Mouse (Mus musculus): Measurements from ENCODE around the gene Emx1. TPM values are rescaled to one million over a fixed set of nuclear protein-coding genes. Genes with fewer than 3 reads are reported as not detected.
A peak's percentile ranks its signal among the peaks of the same experiment; 100 is the strongest.

Emx1 gene
- polyA plus RNA-seq, 1 experiment from 2014 or later, result 2.6 TPM

DNA sequence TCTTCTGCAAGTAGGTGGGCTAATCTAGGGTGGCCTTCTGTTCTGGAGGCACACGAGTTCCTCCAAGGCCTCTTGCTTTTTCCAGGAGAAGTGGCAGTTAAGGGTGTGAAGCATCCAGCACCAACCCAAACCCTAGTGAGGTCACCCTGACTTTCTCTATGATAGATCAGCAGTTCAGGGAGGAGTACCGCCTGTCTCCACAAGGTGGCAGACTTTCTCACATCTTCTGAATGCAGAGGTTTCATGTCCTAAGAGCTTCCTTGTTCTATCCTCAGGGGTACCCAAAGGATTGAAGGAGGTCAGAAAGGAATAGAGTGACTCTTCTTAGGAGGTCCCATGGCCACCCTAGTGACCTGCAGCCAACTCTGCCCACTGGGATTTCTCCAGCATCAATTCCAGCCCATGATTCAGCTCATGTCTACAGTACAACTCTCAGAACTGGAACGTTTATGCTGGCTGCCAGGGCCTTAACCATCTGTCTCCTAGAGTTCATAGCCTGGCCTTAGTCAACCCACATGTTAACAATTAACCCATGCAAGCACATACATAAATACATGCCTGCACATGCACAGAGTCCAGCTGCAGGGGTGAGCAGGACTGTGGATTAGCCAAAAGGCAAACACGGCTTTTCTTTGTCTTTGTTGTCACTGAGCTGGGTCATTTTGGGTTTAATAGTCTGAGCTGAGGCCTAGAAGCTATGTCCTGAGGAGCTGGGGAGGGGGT is 26.9 kb upstream of the Emx1 start:
- WGBS, result 38% methylated on average over 4 of the region's 4 CpGs
- peaks cover 5% of the 10 kb centered on the region; the same call in 1 of the 2 replicates for H3K27me3 ChIP-seq (replicated peaks; ENCODE audit: low read depth, poor library complexity, severe bottlenecking)
- peaks cover 9% of the 10 kb centered on the region; the same call in 1 of the 2 replicates for H3K4me1 ChIP-seq
- H3K9me3 ChIP-seq, result no peaks in the 10 kb centered on the region
- no peak overlapping the region for H3K27ac ChIP-seq (replicated peaks)
- DNase-seq (ENCODE audit: low spot score), result peak; percentile 83
- H3K36me3 ChIP-seq (replicated peaks), result no peaks in the 10 kb centered on the region
- no peak overlapping the region for H3K4me3 ChIP-seq

GRCm38 (mm10) chr6:85165440-85165921 is 21.8 kb upstream of the Emx1 start:
- no peak for DNase-seq (ENCODE audit: low spot score)
- Histone ChIP-seq H3K9me3 (no peaks in the 10 kb centered on the region), H3K4me1 (peaks cover 10% of the 10 kb centered on the region), H3K4me3 (no peak overlapping the region), H3K27ac (replicated peaks) (no peak overlapping the region), H3K27me3 (replicated peaks; ENCODE audit: low read depth, poor library complexity, severe bottlenecking) (peaks cover 14% of the 10 kb centered on the region), H3K36me3 (replicated peaks) (no peaks in the 10 kb centered on the region)
- WGBS, result 39% methylated on average over 11 of the region's 11 CpGs

DNA sequence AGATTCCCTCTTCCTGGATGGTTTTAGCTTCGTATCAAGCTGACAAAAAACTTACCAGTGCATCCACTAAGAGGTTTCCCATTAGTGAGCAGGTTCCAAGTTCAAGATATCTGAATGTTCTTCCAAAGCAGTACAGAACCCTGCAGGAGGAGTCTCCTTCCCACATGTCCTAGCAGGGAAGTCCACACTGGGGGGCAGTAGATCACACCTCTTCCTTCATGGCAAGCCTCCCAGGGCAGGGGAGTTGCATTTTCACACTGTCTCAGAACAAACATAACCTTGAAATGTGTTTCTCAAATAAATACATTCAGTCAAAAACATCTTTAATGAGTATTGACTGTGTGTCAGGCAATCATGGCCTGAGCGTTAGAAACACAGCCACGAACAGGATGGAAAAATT is 7.7 kb upstream of the Emx1 start:
- no peak for DNase-seq (ENCODE audit: low spot score)
- no peak overlapping the region for H3K27ac ChIP-seq (replicated peaks)
- 77% methylated on average over 3 of the region's 3 CpGs for WGBS
- no peaks in the 10 kb centered on the region for H3K4me1 ChIP-seq
- H3K36me3 ChIP-seq (replicated peaks), result no peaks in the 10 kb centered on the region
- H3K27me3 ChIP-seq (replicated peaks; ENCODE audit: low read depth, poor library complexity, severe bottlenecking), result peaks cover 39% of the 10 kb centered on the region
- H3K9me3 ChIP-seq, result no peaks in the 10 kb centered on the region
- no peak overlapping the region for H3K4me3 ChIP-seq

GRCm38 (mm10) chr6:85180036-85180435 is 7.2 kb upstream of the Emx1 start:
- no peaks in the 10 kb centered on the region for H3K9me3 ChIP-seq
- no peaks in the 10 kb centered on the region for H3K4me1 ChIP-seq
- H3K27ac ChIP-seq (replicated peaks), result no peak overlapping the region
- no peak for DNase-seq (ENCODE audit: low spot score)
- 72% methylated on average over 2 of the region's 2 CpGs for WGBS
- no peak overlapping the region for H3K4me3 ChIP-seq
- no peaks in the 10 kb centered on the region for H3K36me3 ChIP-seq (replicated peaks)
- peaks cover 43% of the 10 kb centered on the region for H3K27me3 ChIP-seq (replicated peaks; ENCODE audit: low read depth, poor library complexity, severe bottlenecking)

DNA sequence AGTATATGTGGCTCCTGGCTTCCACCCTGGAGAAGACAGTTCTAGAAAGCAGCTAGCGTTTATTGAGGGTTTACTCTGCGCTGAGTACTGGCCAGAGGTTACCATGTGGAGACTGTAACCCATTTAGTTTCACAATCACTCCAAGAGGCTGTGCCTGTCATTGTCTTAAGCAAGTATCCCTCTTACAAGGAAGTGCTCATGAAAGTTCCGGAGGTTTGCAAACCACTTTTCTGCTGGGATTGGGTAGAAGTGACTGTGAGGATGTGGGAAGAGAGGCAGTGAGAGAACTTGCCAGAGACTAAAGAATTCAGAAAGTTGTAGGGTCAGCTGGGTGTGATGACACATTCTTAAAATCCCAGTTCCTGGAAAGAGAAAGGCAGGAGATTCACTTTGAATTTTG is 3.3 kb upstream of the Emx1 start:
- Histone ChIP-seq H3K27me3 (replicated peaks; ENCODE audit: low read depth, poor library complexity, severe bottlenecking) (peaks cover 80% of the 10 kb centered on the region), H3K4me1 (peaks cover 32% of the 10 kb centered on the region), H3K9me3 (no peaks in the 10 kb centered on the region), H3K36me3 (replicated peaks) (no peaks in the 10 kb centered on the region), H3K4me3 (no peak overlapping the region), H3K27ac (replicated peaks) (no peak overlapping the region)
- DNase-seq (ENCODE audit: low spot score), result no peak
- 65% methylated on average over 3 of the region's 3 CpGs for WGBS

DNA sequence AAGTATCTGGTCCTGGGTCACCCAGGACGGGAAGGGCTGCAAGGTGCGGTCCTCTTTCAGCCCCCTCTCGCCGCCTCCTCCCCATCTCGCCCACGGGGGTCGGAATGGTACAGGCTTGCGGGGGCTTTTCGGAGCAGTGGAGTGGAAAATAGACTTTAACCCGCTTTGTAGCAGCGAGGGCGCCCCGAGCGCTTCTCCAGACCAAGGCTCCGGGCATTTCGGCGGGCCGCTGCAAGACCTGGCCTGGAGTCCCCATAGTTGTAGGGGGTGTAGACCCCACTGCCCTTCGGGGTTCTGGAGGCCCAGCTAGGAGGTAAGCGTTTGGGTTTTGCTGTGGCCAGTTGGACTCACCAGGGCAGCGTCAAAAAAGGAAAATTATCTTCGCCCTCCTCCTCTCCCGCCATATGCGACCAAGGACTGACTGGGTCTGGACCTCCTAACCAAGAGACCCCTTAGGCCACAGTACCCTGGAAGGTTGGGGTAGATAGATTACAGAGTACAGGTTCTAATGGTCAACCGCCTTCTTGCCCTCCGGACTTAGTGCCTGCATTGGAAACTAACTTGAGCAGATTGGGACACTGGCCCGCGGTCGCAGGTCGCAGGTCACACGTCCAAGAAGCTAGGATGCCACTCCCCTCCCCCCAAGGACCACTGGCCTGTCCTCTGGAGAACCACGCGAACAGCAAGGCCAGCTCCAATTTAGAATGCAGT is 1.1 kb upstream of the Emx1 start:
- Histone ChIP-seq H3K4me1 (peaks cover 49% of the 10 kb centered on the region), H3K27me3 (replicated peaks; ENCODE audit: low read depth, poor library complexity, severe bottlenecking) (peaks cover 94% of the 10 kb centered on the region), H3K4me3 (peak overlapping the region; percentile 56), H3K36me3 (replicated peaks) (no peaks in the 10 kb centered on the region), H3K9me3 (no peaks in the 10 kb centered on the region), H3K27ac (replicated peaks) (0 out of 2 replicates have a peak overlapping the region, but pooled peaks have one; percentile 14)
- under 1% methylated on average over 33 of the region's 33 CpGs for WGBS
- DNase-seq (ENCODE audit: low spot score), result peak; percentile 66

- WGBS, result 1% methylated on average over 15 of the region's 15 CpGs
- Histone ChIP-seq H3K4me3 (peak overlapping the region; percentile 56), H3K36me3 (replicated peaks) (no peaks in the 10 kb centered on the region), H3K4me1 (peaks cover 49% of the 10 kb centered on the region), H3K27ac (replicated peaks) (no peak overlapping the region), H3K9me3 (no peaks in the 10 kb centered on the region), H3K27me3 (replicated peaks; ENCODE audit: low read depth, poor library complexity, severe bottlenecking) (peaks cover 94% of the 10 kb centered on the region)
- peak; percentile 47 for DNase-seq (ENCODE audit: low spot score)
Measured at GRCm38 (mm10) chr6:85186744-85187059, 536 bp upstream of the Emx1 start.

- under 1% methylated on average over 39 of the region's 39 CpGs for WGBS
- Histone ChIP-seq H3K27me3 (replicated peaks; ENCODE audit: low read depth, poor library complexity, severe bottlenecking) (peaks cover 100% of the 10 kb centered on the region), H3K27ac (replicated peaks) (peak overlapping the region; percentile 65), H3K4me1 (peaks cover 50% of the 10 kb centered on the region), H3K36me3 (replicated peaks) (no peaks in the 10 kb centered on the region), H3K9me3 (no peaks in the 10 kb centered on the region), H3K4me3 (peak overlapping the region; percentile 56)
- peak; percentile 55 for DNase-seq (ENCODE audit: low spot score)
Measured at GRCm38 (mm10) chr6:85188256-85189110, 1.2 kb downstream of the Emx1 start.

GRCm38 (mm10) chr6:85189361-85189760 is 2.1 kb downstream of the Emx1 start:
- 5% methylated on average over 14 of the region's 14 CpGs for WGBS
- H3K27ac ChIP-seq (replicated peaks), result no peak overlapping the region
- H3K4me3 ChIP-seq, result peak overlapping the region; percentile 56
- peaks cover 100% of the 10 kb centered on the region for H3K27me3 ChIP-seq (replicated peaks; ENCODE audit: low read depth, poor library complexity, severe bottlenecking)
- peaks cover 59% of the 10 kb centered on the region for H3K4me1 ChIP-seq
- H3K36me3 ChIP-seq (replicated peaks), result no peaks in the 10 kb centered on the region
- no peaks in the 10 kb centered on the region for H3K9me3 ChIP-seq
- DNase-seq (ENCODE audit: low spot score), result no peak

- peak; percentile 77 for DNase-seq (ENCODE audit: low spot score)
- Histone ChIP-seq H3K27me3 (replicated peaks; ENCODE audit: low read depth, poor library complexity, severe bottlenecking) (peaks cover 100% of the 10 kb centered on the region), H3K4me3 (peak overlapping the region; percentile 56), H3K27ac (replicated peaks) (no peak overlapping the region), H3K36me3 (replicated peaks) (no peaks in the 10 kb centered on the region), H3K9me3 (no peaks in the 10 kb centered on the region), H3K4me1 (peaks cover 61% of the 10 kb centered on the region)
- under 1% methylated on average over 52 of the region's 52 CpGs for WGBS
Measured at GRCm38 (mm10) chr6:85189911-85190591, 2.8 kb downstream of the Emx1 start.

DNA sequence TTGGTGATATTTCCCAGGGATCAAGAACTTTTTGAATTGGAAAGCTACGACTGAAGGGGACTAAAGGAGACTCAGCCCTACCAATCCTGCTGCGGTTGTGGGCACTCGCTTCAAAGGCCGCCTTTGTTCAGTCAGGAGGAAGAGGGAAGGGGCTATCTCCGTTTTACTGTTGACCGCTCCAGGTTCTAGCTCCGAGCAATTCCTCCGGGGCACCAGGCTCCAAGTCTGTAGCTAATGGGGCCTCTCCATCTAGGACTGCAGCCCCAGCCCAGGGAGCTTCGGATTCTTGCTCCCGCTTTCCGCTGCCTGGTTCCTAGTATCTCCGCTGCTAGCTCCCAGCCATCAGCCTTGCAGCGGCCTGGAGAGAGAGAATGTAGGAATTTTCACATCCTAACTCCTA is 3.4 kb downstream of the Emx1 start:
- DNase-seq (ENCODE audit: low spot score), result peak; percentile 69
- H3K9me3 ChIP-seq, result no peaks in the 10 kb centered on the region
- H3K4me3 ChIP-seq, result peak overlapping the region; percentile 56
- no peaks in the 10 kb centered on the region for H3K36me3 ChIP-seq (replicated peaks)
- peaks cover 60% of the 10 kb centered on the region for H3K4me1 ChIP-seq
- WGBS, result under 1% methylated on average over 13 of the region's 13 CpGs
- peaks cover 100% of the 10 kb centered on the region for H3K27me3 ChIP-seq (replicated peaks; ENCODE audit: low read depth, poor library complexity, severe bottlenecking)
- no peak overlapping the region for H3K27ac ChIP-seq (replicated peaks)

Measured in embryonic facial prominence, embryonic 10.5 days (tissue).